8 mouse cellular contexts compared by ENCODE assay signal in genomic region chr3:83899556-83899955, GRCm38 (mm10). TPM values are rescaled to one million over a fixed set of nuclear protein-coding genes. Genes with fewer than 3 reads are reported as not detected.
DNase-seq lines count a peak whose midpoint lies in the region; ATAC-seq lines count a peak whose summit lies in the region.

No protein-coding gene starts in this region.

- DNase-seq in heart, adult 11 months: peak; percentile 96
- no peak for DNase-seq in heart, embryonic 10.5 days (ENCODE audit: low spot score)
- peak; percentile 78 for DNase-seq in adipocyte (ENCODE audit: low spot score)
- peak; percentile 28 for DNase-seq in fat pad, adult 2 months (ENCODE audit: extremely low read depth, low read depth, low spot score)
- peak; percentile 68 for DNase-seq in layer of hippocampus, adult 11-12 months (ENCODE audit: low spot score)
- peak; percentile 71 for DNase-seq in lung, postnatal 36 days
- DNase-seq in right cerebral cortex, adult 18-20 months: peak; percentile 49

- 62% methylated on average over 8 of the region's 8 CpGs for WGBS in heart, embryonic 10.5 days

- no peak overlapping the region for H3K27ac ChIP-seq in heart, embryonic 10.5 days

- no peaks in the 10 kb centered on the region for H3K9me3 ChIP-seq in heart, embryonic 10.5 days

- peak; percentile 57 to 65; a peak in 3 of 4 replicates for ATAC-seq in hematopoietic stem cell, adult 5-6 weeks (replicated peaks in 1 of 2; ENCODE audit: insufficient read depth in 1 of 2, low FRiP score in 2 of 2, low TSS enrichment in 1 of 2, low read depth in 1 of 2, poor library complexity in 2 of 2, severe bottlenecking in 2 of 2)

- H3K4me3 ChIP-seq in heart, embryonic 10.5 days: no peak overlapping the region

- peaks cover 9% of the 10 kb centered on the region for H3K4me1 ChIP-seq in heart, embryonic 10.5 days

- H3K27me3 ChIP-seq in heart, embryonic 10.5 days (ENCODE audit: insufficient read depth, poor library complexity, severe bottlenecking): no peaks in the 10 kb centered on the region

- H3K36me3 ChIP-seq in heart, embryonic 10.5 days: peaks cover 62% of the 10 kb centered on the region

RNA-seq across cellular contexts. Expression of gene Tlr2, which starts 58.0 kb away (rescaled TPM):
- 1.8 and 1.9 TPM in 2 replicates for polyA plus RNA-seq in heart, embryonic 10.5 days (2016; fragmentation: Nextera tagmentation; extraction: Ambion mirVana)
- total RNA-seq in hematopoietic stem cell, adult 5-6 weeks (2017): 9.1 and 12.1 TPM in 2 replicates
